Comparison of ENCODE assay signal across 22 mouse cellular contexts in the genomic region with DNA sequence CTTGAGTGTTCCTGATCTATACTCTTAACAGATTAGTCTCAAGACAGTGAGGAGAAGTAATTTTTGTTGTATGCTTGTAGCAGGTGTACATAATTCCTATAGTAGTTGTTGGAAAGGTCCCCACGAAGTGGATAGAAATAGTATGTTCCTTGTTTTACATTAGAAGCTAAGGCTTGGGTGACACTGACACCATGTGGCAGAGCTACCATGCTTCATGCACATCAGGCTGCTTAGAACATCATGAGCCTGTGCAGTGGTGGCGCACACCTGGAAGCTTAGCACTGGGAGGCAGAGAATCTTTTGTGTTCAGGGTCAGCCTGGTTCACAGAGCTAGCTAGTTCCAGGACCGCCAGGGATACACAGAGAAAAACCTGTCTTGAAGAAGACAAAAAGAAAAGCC. TPM values are rescaled to one million over a fixed set of nuclear protein-coding genes. Genes with fewer than 3 reads are reported as not detected.
DNase-seq lines count a peak whose midpoint lies in the region; ATAC-seq and TF ChIP-seq lines count a peak whose summit lies in the region.
"Had no signal": no experiment of that assay in that cellular context is flagged by ENCODE, and none has a peak within 500 bp of the region (broad histone marks: within the 10 kb centered on the region; RNA-seq: fewer than 3 reads in every experiment).

No protein-coding gene starts in this region.

- peaks cover 6% of the 10 kb centered on the region for H3K79me2 ChIP-seq in heart, adult 2 months (replicated peaks; ENCODE audit: control insufficient read depth, insufficient read depth, low read length)
- peaks cover 79% of the 10 kb centered on the region for H3K79me2 ChIP-seq in CH12.LX (replicated peaks; ENCODE audit: control insufficient read depth, extremely low read depth, insufficient read depth, poor library complexity, severe bottlenecking)

- peak; percentile 8 for TF ChIP-seq RAD21 in CH12.LX (IDR thresholded peaks at IDR 0.05; ENCODE audit: low read depth, low read length)

- peaks cover 10% of the 10 kb centered on the region for H3K36me3 ChIP-seq in heart, adult 2 months (ENCODE audit: control insufficient read depth, insufficient read depth, low read length)
- H3K36me3 ChIP-seq in heart, embryonic 12.5 days, result peaks cover 91% of the 10 kb centered on the region
- H3K36me3 ChIP-seq in CH12.LX (replicated peaks in 1 of 2; ENCODE audit: control insufficient read depth in 1 of 2, insufficient read depth in 1 of 2, low read length in 1 of 2), result peaks cover 85 to 100% of the 10 kb centered on the region in 2 experiments

- TF ChIP-seq EP300 in heart, adult 2 months (IDR thresholded peaks at IDR 0.05; ENCODE audit: insufficient read depth, low read depth, low read length), result no peak
- no peak for TF ChIP-seq EP300 in CH12.LX (IDR thresholded peaks at IDR 0.05; ENCODE audit: low read length)

- no peak for TF ChIP-seq POLR2A in heart, adult 2 months (IDR thresholded peaks at IDR 0.05; ENCODE audit: insufficient read depth, low read depth, low read length)
- no peak for TF ChIP-seq POLR2A in CH12.LX (IDR thresholded peaks at IDR 0.05; ENCODE audit: low read depth, low read length)
- no peak for TF ChIP-seq POLR2A in cortical plate, adult 2 months (IDR thresholded peaks at IDR 0.05; ENCODE audit: extremely low read depth, insufficient read depth, low read length)

- H3K4me3 ChIP-seq in heart, adult 2 months, result no peak overlapping the region
- no peak overlapping the region for H3K4me3 ChIP-seq in heart, embryonic 12.5 days
- no peak overlapping the region for H3K4me3 ChIP-seq in left cerebral cortex, adult 2 months
- no peak overlapping the region for H3K4me3 ChIP-seq in CH12.LX (replicated peaks in 1 of 3; ENCODE audit: low read depth in 2 of 3, low read length in 2 of 3, poor library complexity in 1 of 3)
- H3K4me3 ChIP-seq in cortical plate, adult 2 months (ENCODE audit: insufficient read depth, low read length), result no peak overlapping the region
- H3K4me3 ChIP-seq: embryonic facial prominence, embryonic 10.5 days; erythroblast, embryonic 14.5 days; heart, embryonic 13.5 days; limb, embryonic 12.5 days; lung, embryonic 15.5 days; megakaryocyte, embryonic 14.5 days had no signal

- no peak overlapping the region for H3K9ac ChIP-seq in heart, adult 2 months (ENCODE audit: low read depth, low read length)
- no peak overlapping the region for H3K9ac ChIP-seq in heart, embryonic 12.5 days
- no peak overlapping the region for H3K9ac ChIP-seq in CH12.LX (ENCODE audit: insufficient read depth, low read depth)
- H3K9ac ChIP-seq: heart, embryonic 13.5 days; limb, embryonic 12.5 days; lung, embryonic 15.5 days had no signal

- no peaks in the 10 kb centered on the region for H3K9me3 ChIP-seq in heart, embryonic 12.5 days (replicated peaks)
- H3K9me3 ChIP-seq in CH12.LX (replicated peaks; ENCODE audit: low read length), result no peaks in the 10 kb centered on the region
- H3K9me3 ChIP-seq: embryonic facial prominence, embryonic 10.5 days; heart, embryonic 13.5 days; limb, embryonic 12.5 days; lung, embryonic 15.5 days; megakaryocyte, embryonic 14.5 days had no signal

- TF ChIP-seq CTCF in heart, adult 2 months (IDR thresholded peaks at IDR 0.05), result peak; percentile 54
- peak; percentile 30 for TF ChIP-seq CTCF in left cerebral cortex, adult 2 months (IDR thresholded peaks at IDR 0.05)
- peak in 1 of 2 experiments; percentile 31; a peak in 2 of 4 replicates for TF ChIP-seq CTCF in CH12.LX (conservative IDR thresholded peaks at IDR 0.05 in 1 of 2, IDR thresholded peaks at IDR 0.05 in 1 of 2; ENCODE audit: low read depth in 2 of 2, low read length in 2 of 2)
- TF ChIP-seq CTCF in cortical plate, adult 2 months (IDR thresholded peaks at IDR 0.05; ENCODE audit: extremely low read depth, insufficient read depth, low read length), result peak; percentile 43

- H3K4me1 ChIP-seq in heart, adult 2 months (ENCODE audit: control insufficient read depth, insufficient read depth, low read length), result no peaks in the 10 kb centered on the region
- peaks cover 13% of the 10 kb centered on the region for H3K4me1 ChIP-seq in heart, embryonic 12.5 days (replicated peaks)
- H3K4me1 ChIP-seq in CH12.LX (ENCODE audit: control insufficient read depth in 1 of 2, insufficient read depth in 2 of 2), result peaks cover 0 to 22% of the 10 kb centered on the region in 2 experiments; a peak in 1 of 4 replicates
- no peaks in the 10 kb centered on the region for H3K4me1 ChIP-seq in cortical plate, adult 2 months (ENCODE audit: control insufficient read depth, insufficient read depth, low read length)
- H3K4me1 ChIP-seq: embryonic facial prominence, embryonic 10.5 days; limb, embryonic 12.5 days; lung, embryonic 15.5 days had no signal

- no peak for DNase-seq in heart, adult 2 months
- no peak for DNase-seq in left cerebral cortex, adult 2 months (ENCODE audit: extremely low spot score in 1 of 2, low spot score in 2 of 2)
- no peak for DNase-seq in left cerebral cortex, adult 11 months (ENCODE audit: low spot score)
- DNase-seq in CH12.LX (ENCODE audit: extremely low read depth), result no peak
- no peak for DNase-seq in cerebellum, adult 9-10 months
- DNase-seq: adrenal gland, adult 8-10 months; cerebellum, postnatal 14 days; gastrocnemius, postnatal 14 days; kidney, adult 18-20 months; spleen, adult 18-20 months; thymus, postnatal 36 days had no signal

- ATAC-seq in heart, embryonic 12.5 days (ENCODE audit: insufficient number of reproducible peaks, low FRiP score), result no peak

- H3K4me2 ChIP-seq in heart, embryonic 12.5 days, result no peak overlapping the region
- no peak overlapping the region for H3K4me2 ChIP-seq in CH12.LX (ENCODE audit: insufficient read depth, low read depth, poor library complexity, severe bottlenecking)
- H3K4me2 ChIP-seq: heart, embryonic 13.5 days; limb, embryonic 12.5 days; lung, embryonic 15.5 days had no signal

- dilution Hi-C loops in CH12.LX (cut with MboI; ENCODE audit: extremely low pct_ligation_motif_present, extremely low pct_unique_long_range_greater_than_20kb, low sequenced_read_pairs), result no loop called here

- no peaks in the 10 kb centered on the region for H3K27me3 ChIP-seq in heart, adult 2 months (ENCODE audit: control insufficient read depth, insufficient read depth, low read length)
- no peaks in the 10 kb centered on the region for H3K27me3 ChIP-seq in heart, embryonic 12.5 days (replicated peaks)
- H3K27me3 ChIP-seq in CH12.LX (replicated peaks), result no peaks in the 10 kb centered on the region
- H3K27me3 ChIP-seq: heart, embryonic 13.5 days; limb, embryonic 12.5 days; lung, embryonic 15.5 days; megakaryocyte, embryonic 14.5 days had no signal

- in situ Hi-C loops in CH12.LX (cut with MboI; ENCODE audit: low pct_ligation_motif_present, low pct_unique_long_range_greater_than_20kb, low sequenced_read_pairs), result no loop called here

- 77% methylated on average over 3 of the region's 3 CpGs for WGBS in heart, adult 2 months
- WGBS in heart, embryonic 12.5 days, result 90% methylated on average over 3 of the region's 3 CpGs

- H3K27ac ChIP-seq in heart, adult 2 months, result no peak overlapping the region
- no peak overlapping the region for H3K27ac ChIP-seq in heart, embryonic 12.5 days (ENCODE audit: poor library complexity, severe bottlenecking)
- no peak overlapping the region for H3K27ac ChIP-seq in left cerebral cortex, adult 2 months
- H3K27ac ChIP-seq in CH12.LX (ENCODE audit: insufficient read depth, low read depth), result no peak overlapping the region
- H3K27ac ChIP-seq in cortical plate, adult 2 months (ENCODE audit: insufficient read depth, low read length), result no peak overlapping the region
- H3K27ac ChIP-seq: embryonic facial prominence, embryonic 10.5 days; heart, embryonic 13.5 days; limb, embryonic 12.5 days; lung, embryonic 15.5 days had no signal

- intact Hi-C loops in heart, adult 2 months (cut with DNase I), result no loop called here
- intact Hi-C loops in left cerebral cortex, adult 2 months (cut with DNase I), result no loop called here

TF ChIP-seq in CH12.LX, 34 proteins besides CTCF, POLR2A, EP300 and RAD21:
- TF ChIP-seq KAT2A (IDR thresholded peaks at IDR 0.05; ENCODE audit: insufficient replicate concordance, low read length) (no peak), IRF4 (IDR thresholded peaks at IDR 0.05; ENCODE audit: low read depth, low read length) (no peak), CHD1 (IDR thresholded peaks at IDR 0.05; ENCODE audit: low read depth, low read length) (no peak), GABPA (IDR thresholded peaks at IDR 0.05; ENCODE audit: insufficient replicate concordance, low read depth, low read length) (no peak), USF1 (IDR thresholded peaks at IDR 0.05; ENCODE audit: low read depth, low read length) (no peak), ELF1 (IDR thresholded peaks at IDR 0.05; ENCODE audit: low read depth, low read length) (no peak), RCOR1 (conservative IDR thresholded peaks at IDR 0.05; ENCODE audit: low read depth, low read length) (no peak), ZKSCAN1 (IDR thresholded peaks at IDR 0.05; ENCODE audit: borderline replicate concordance, low read depth, low read length) (no peak)
TF ChIP-seq in CH12.LX: peak in this region for 0.

RNA-seq across cellular contexts. Expression of gene Anp32b, which starts 15.0 kb away (rescaled TPM):
- 10 to 100 TPM; 53.5 to 57.8 TPM for total RNA-seq in heart, adult 2 months (2021)
- polyA plus RNA-seq in heart, adult 2 months (2012; rRNA removed), result 9.5 and 14.2 TPM in 2 replicates
- polyA plus RNA-seq in heart, embryonic 12.5 days (2016; fragmentation: Nextera tagmentation; extraction: Ambion mirVana), result 209 and 214 TPM in 2 replicates
- total RNA-seq in left cerebral cortex, adult 2 months (2021), result 10 to 100 TPM; 44.9 to 46.4 TPM
- total RNA-seq in CH12.LX (2012; rRNA removed), result 37.5 and 45.2 TPM in 2 replicates
- total RNA-seq in CH12.LX (2014; rRNA removed), result 22.9 and 29.4 TPM in 2 replicates
- 864 and 1,039 TPM in 2 replicates for polyA plus RNA-seq in CH12.LX (2012; ENCODE audit: insufficient read length, low read depth)
- polyA plus RNA-seq in cortical plate, adult 2 months (2012; rRNA removed), result 37.2 and 38.6 TPM in 2 replicates

RNA-seq across cellular contexts. Expression of gene Nans, which starts 23.3 kb away (rescaled TPM):
- total RNA-seq in heart, adult 2 months (2021), result 10 to 100 TPM; 11.3 to 16.4 TPM
- 12.0 and 17.3 TPM in 2 replicates for polyA plus RNA-seq in heart, adult 2 months (2012; rRNA removed)
- 62.2 and 68.3 TPM in 2 replicates for polyA plus RNA-seq in heart, embryonic 12.5 days (2016; fragmentation: Nextera tagmentation; extraction: Ambion mirVana)
- total RNA-seq in left cerebral cortex, adult 2 months (2021), result 10 to 100 TPM; 13.9 to 19.8 TPM
- total RNA-seq in CH12.LX (2012; rRNA removed) (103 and 119 TPM in 2 replicates), CH12.LX (2014; rRNA removed) (140 and 150 TPM in 2 replicates)
- 127 and 173 TPM in 2 replicates for polyA plus RNA-seq in CH12.LX (2012; ENCODE audit: insufficient read length, low read depth)
- polyA plus RNA-seq in cortical plate, adult 2 months (2012; rRNA removed), result 18.4 and 18.6 TPM in 2 replicates

RNA-seq across cellular contexts. Expression of gene Hemgn, which starts 52.4 kb away (rescaled TPM):
- total RNA-seq in heart, adult 2 months (2021), result under 1 TPM; 0.10 to 0.73 TPM
- 0.06 TPM in 1 of 2 replicates, not detected in the other for polyA plus RNA-seq in heart, adult 2 months (2012; rRNA removed)
- polyA plus RNA-seq in heart, embryonic 12.5 days (2016; fragmentation: Nextera tagmentation; extraction: Ambion mirVana), result 9.7 and 12.4 TPM in 2 replicates
- not detected for total RNA-seq in left cerebral cortex, adult 2 months (2021)
- total RNA-seq in CH12.LX (2012; rRNA removed), result 0.04 TPM in 1 of 2 replicates, not detected in the other
- total RNA-seq in CH12.LX (2014; rRNA removed), result 0.09 TPM in 1 of 2 replicates, not detected in the other
- polyA plus RNA-seq in CH12.LX (2012; ENCODE audit: insufficient read length, low read depth), result 0.11 TPM in 1 of 2 replicates, not detected in the other
- polyA plus RNA-seq in cortical plate, adult 2 months (2012; rRNA removed), result not detected in 2 replicates
- total RNA-seq: gastrocnemius, postnatal 14 days; layer of hippocampus, adult 18-20 months; left cerebral cortex, adult 8-10 months had no signal
- polyA plus RNA-seq: C2C12 had no signal
